Mouse (Mus musculus): ENCODE results near the gene Zscan26. TPM values are rescaled to one million over a fixed set of nuclear protein-coding genes. Genes with fewer than 3 reads are reported as not detected.
A peak's percentile ranks its signal among the peaks of the same experiment; 100 is the strongest.

The Zscan26 gene
- total and polyA plus RNA-seq, 3 experiments, result 14.2 to 20.9 (median 14.8) TPM

DNA sequence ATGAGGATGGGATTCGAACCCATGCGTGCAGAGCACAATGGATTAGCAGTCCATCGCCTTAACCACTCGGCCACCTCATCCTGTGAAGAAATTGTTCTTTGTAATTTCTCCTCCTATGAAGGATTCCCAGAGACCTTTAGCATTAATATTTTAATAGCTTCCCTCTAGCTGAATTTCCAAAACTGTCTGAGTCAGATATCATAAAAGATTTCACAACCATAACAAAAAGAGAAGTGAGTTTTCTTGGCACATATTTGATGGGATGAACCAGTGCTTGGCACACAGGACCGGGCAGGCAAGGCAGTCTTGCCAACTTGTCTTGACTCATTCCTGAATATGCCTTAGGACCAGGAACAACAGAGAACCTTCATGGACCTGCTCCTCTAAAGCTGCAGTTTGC is 39.3 kb upstream of the Zscan26 start:
- dilution Hi-C loops (cut with MboI; ENCODE audit: extremely low pct_ligation_motif_present, extremely low pct_unique_long_range_greater_than_20kb, low sequenced_read_pairs), result no loop called here
- Histone ChIP-seq H3K27ac (ENCODE audit: insufficient read depth, low read depth) (no peak overlapping the region), H3K9me3 (replicated peaks; ENCODE audit: low read length) (peaks cover under 1% of the 10 kb centered on the region), H3K36me3 (replicated peaks in 1 of 2; ENCODE audit: control insufficient read depth in 1 of 2, insufficient read depth in 1 of 2, low read length in 1 of 2) (no peaks in the 10 kb centered on the region), H3K4me2 (ENCODE audit: insufficient read depth, low read depth, poor library complexity, severe bottlenecking) (no peak overlapping the region), H3K9ac (ENCODE audit: insufficient read depth, low read depth) (no peak overlapping the region), H3K27me3 (replicated peaks) (no peaks in the 10 kb centered on the region), H3K4me3 (replicated peaks in 1 of 3; ENCODE audit: low read depth in 2 of 3, low read length in 2 of 3, poor library complexity in 1 of 3) (no peak overlapping the region), H3K4me1 (ENCODE audit: control insufficient read depth in 1 of 2, insufficient read depth in 2 of 2) (no peaks in the 10 kb centered on the region), H3K79me2 (replicated peaks; ENCODE audit: control insufficient read depth, extremely low read depth, insufficient read depth, poor library complexity, severe bottlenecking) (no peaks in the 10 kb centered on the region)
- in situ Hi-C loops (cut with MboI; ENCODE audit: low pct_ligation_motif_present, low pct_unique_long_range_greater_than_20kb, low sequenced_read_pairs), result no loop called here
- no peak for DNase-seq (ENCODE audit: extremely low read depth)
- TF ChIP-seq BHLHE40 (IDR thresholded peaks at IDR 0.05; ENCODE audit: low read depth, low read length), result no peak
- TF ChIP-seq UBTF (IDR thresholded peaks at IDR 0.05; ENCODE audit: low read depth, low read length), result no peak
- TF ChIP-seq MAZ (IDR thresholded peaks at IDR 0.05; ENCODE audit: low read depth, low read length), result no peak
- TF ChIP-seq MYC (IDR thresholded peaks at IDR 0.05; ENCODE audit: low read depth, low read length), result no peak
- no peak for TF ChIP-seq MAX (IDR thresholded peaks at IDR 0.05; ENCODE audit: low read length)
- no peak for TF ChIP-seq SMC3 (IDR thresholded peaks at IDR 0.05; ENCODE audit: low read depth, low read length)
- no peak for TF ChIP-seq HCFC1 (IDR thresholded peaks at IDR 0.05; ENCODE audit: low read depth, low read length)
- TF ChIP-seq USF2 (conservative IDR thresholded peaks at IDR 0.05; ENCODE audit: low read depth, low read length), result no peak
- TF ChIP-seq TBP (conservative IDR thresholded peaks at IDR 0.05; ENCODE audit: low read depth, low read length), result peak; percentile 97
- no peak for TF ChIP-seq POLR2AphosphoS2 (IDR thresholded peaks at IDR 0.05; ENCODE audit: low read depth, low read length)
- TF ChIP-seq CHD2 (IDR thresholded peaks at IDR 0.05; ENCODE audit: low read length), result no peak
- TF ChIP-seq JUND (conservative IDR thresholded peaks at IDR 0.05; ENCODE audit: low read depth, low read length), result no peak
- no peak for TF ChIP-seq POLR2A (IDR thresholded peaks at IDR 0.05; ENCODE audit: low read depth, low read length)
- TF ChIP-seq ELF1 (IDR thresholded peaks at IDR 0.05; ENCODE audit: low read depth, low read length), result 0 out of 2 replicates have a peak, but pooled peaks have one; percentile 9
- no peak for TF ChIP-seq MXI1 (IDR thresholded peaks at IDR 0.05; ENCODE audit: low read depth, low read length)
- no peak for TF ChIP-seq USF1 (IDR thresholded peaks at IDR 0.05; ENCODE audit: low read depth, low read length)
- TF ChIP-seq IRF4 (IDR thresholded peaks at IDR 0.05; ENCODE audit: low read depth, low read length), result no peak
- TF ChIP-seq MAFK (IDR thresholded peaks at IDR 0.05; ENCODE audit: insufficient replicate concordance, low read length), result 0 out of 2 replicates have a peak, but pooled peaks have one; percentile 18
- no peak for TF ChIP-seq EP300 (IDR thresholded peaks at IDR 0.05; ENCODE audit: low read length)
- TF ChIP-seq RCOR1 (conservative IDR thresholded peaks at IDR 0.05; ENCODE audit: low read depth, low read length), result no peak
- TF ChIP-seq NELFE (IDR thresholded peaks at IDR 0.05; ENCODE audit: low read depth, low read length), result no peak
- TF ChIP-seq MEF2A (IDR thresholded peaks at IDR 0.05; ENCODE audit: borderline replicate concordance, low read depth, low read length), result no peak
- TF ChIP-seq RAD21 (IDR thresholded peaks at IDR 0.05; ENCODE audit: low read depth, low read length), result no peak
- no peak for TF ChIP-seq ETS1 (conservative IDR thresholded peaks at IDR 0.05; ENCODE audit: low read depth, low read length)
- no peak for TF ChIP-seq GABPA (IDR thresholded peaks at IDR 0.05; ENCODE audit: insufficient replicate concordance, low read depth, low read length)
- no peak for TF ChIP-seq SIN3A (IDR thresholded peaks at IDR 0.05; ENCODE audit: low read length)
